Mouse (Mus musculus) ES-E14 (cell line): ENCODE data around the gene Tns2. TPM values are rescaled to one million over a fixed set of nuclear protein-coding genes. Genes with fewer than 3 reads are reported as not detected.
"Not testable (repeated sequence)": the region's sequence is repeated elsewhere in the genome, so short reads cannot be mapped to it uniquely, and the experiment has no call there.

Experiments used
- DNase-seq: peaks from one replicate; pipeline ENCODE4 v3.0.0-alpha.2; 2013; ENCODE audit warnings: low read depth, low spot score
- H3K27ac ChIP-seq: 2 replicates; pipeline ENCODE4 v1.5.1; 2012; ENCODE audit warnings: low read depth, mild to moderate bottlenecking, low read length, moderate library complexity, mixed read lengths; ENCODE audit not compliant: poor library complexity, insufficient read depth, severe bottlenecking
- H3K36me3 ChIP-seq: 2 replicates; pipeline ENCODE4 v1.6.1; 2012; ENCODE audit warnings: mild to moderate bottlenecking, low read length, moderate library complexity, mixed read lengths; ENCODE audit not compliant: control insufficient read depth, poor library complexity, insufficient read depth, severe bottlenecking
- H3K4me1 ChIP-seq, 2 experiments: fragments of 150-350 bp in 1 of 2; sonication (generic) in 1 of 2; 2 replicates each; pipeline ENCODE4 v1.6.1; 2012; ENCODE audit warnings: low read length in 2 of 2, mild to moderate bottlenecking in 1 of 2, mixed read lengths in 1 of 2; ENCODE audit not compliant: control insufficient read depth in 2 of 2, insufficient read depth in 2 of 2, poor library complexity in 1 of 2
- H3K4me3 ChIP-seq, 2 experiments: fragments of 150-350 bp in 1 of 2; sonication (generic) in 1 of 2; 2 replicates each; pipeline ENCODE4 v1.5.1; 2012; ENCODE audit warnings: low read length in 2 of 2, low read depth in 1 of 2, mild to moderate bottlenecking in 1 of 2, mixed read lengths in 1 of 2; ENCODE audit not compliant: insufficient read depth in 1 of 2, poor library complexity in 1 of 2, severe bottlenecking in 1 of 2
- H3K9ac ChIP-seq: 2 replicates; pipeline ENCODE4 v1.6.1; 2012; ENCODE audit warnings: low read depth, mild to moderate bottlenecking, low read length, mixed read lengths; ENCODE audit not compliant: poor library complexity, insufficient read depth, severe bottlenecking
- H3K9me3 ChIP-seq: fragments of 150-350 bp; sonication (generic); 2 replicates; pipeline ENCODE4 v1.6.1; 2012; ENCODE audit warnings: low read depth, mild to moderate bottlenecking, low read length; ENCODE audit not compliant: control insufficient read depth, insufficient read depth
- CHD2 ChIP-seq: IDR thresholded peaks from 2 replicates; pipeline ENCODE4 v1.6.1; 2014; ENCODE audit warnings: mild to moderate bottlenecking, low read depth, low read length, inconsistent platforms
- HCFC1 ChIP-seq: IDR thresholded peaks from 2 replicates; pipeline ENCODE4 v1.6.1; 2012; ENCODE audit warnings: low read length, inconsistent platforms, borderline replicate concordance; ENCODE audit not compliant: insufficient read depth
- MAFK ChIP-seq: IDR thresholded peaks from 2 replicates; pipeline ENCODE4 v1.6.1; 2014; ENCODE audit warnings: mild to moderate bottlenecking, low read depth, low read length, inconsistent platforms; ENCODE audit not compliant: insufficient read depth
- ZC3H11A ChIP-seq: IDR thresholded peaks from 2 replicates; pipeline ENCODE4 v1.6.1; 2012; ENCODE audit warnings: low read depth, mild to moderate bottlenecking, inconsistent platforms, low read length, borderline replicate concordance
- ZNF384 ChIP-seq: IDR thresholded peaks from 2 replicates; pipeline ENCODE4 v1.6.1; 2012; ENCODE audit warnings: low read depth, low read length, inconsistent platforms
- in situ Hi-C, 2 experiments: fragments of 600-800 bp; cut with MboI; formaldehyde crosslinking; loops; one replicate each; pipeline ENCODE4 v1.15.1; 2025; ENCODE audit warnings: low sequenced_read_pairs in 2 of 2, inconsistent platforms in 1 of 2; ENCODE audit not compliant: unreplicated experiment in 2 of 2
- total RNA-seq: library from RNA; depleted of rRNA; stranded (reverse); fragments of 300-350 nt; gene quantifications from 2 replicates; pipeline ENCODE4 v1.2.3, GENCODE M21; 2012

Tns2 gene
- total RNA-seq, 1 experiment, result 4.9 TPM

- Histone ChIP-seq H3K27ac (no peak within 1 kb of the TSS), H3K36me3 (no peaks in the 10 kb centered on the region), H3K9me3 (no peaks in the 10 kb centered on the region), H3K9ac (peak within 1 kb of the TSS; percentile 13), H3K4me1 (peaks cover 0 to 6% of the 10 kb centered on the region in 2 experiments; a peak in 1 of 4 replicates), H3K4me3 (peak within 1 kb of the TSS; percentile 5 to 38; a peak in 3 of 4 replicates)
- TF ChIP-seq MAFK (no peak), ZC3H11A (no peak), HCFC1 (no peak), ZNF384 (no peak), CHD2 (no peak)
- DNase-seq, result peak; percentile 30
- in situ Hi-C loops, result no loop called here
Observed at GRCm38 (mm10) chr15:102150301-102151135, 50.3 kb downstream of the Tns2 start, which contains the start of gene Soat2. Gene Soat2, plus strand, starts transcription at chr15:102150526.

GRCm38 (mm10) chr15:102152646-102153045 lies 52.4 kb downstream of the Tns2 start:
- Histone ChIP-seq H3K4me3 (no peak overlapping the region), H3K9me3 (no peaks in the 10 kb centered on the region), H3K9ac (no peak overlapping the region), H3K4me1 (peaks cover 2 to 16% of the 10 kb centered on the region in 2 experiments; a peak in 2 of 4 replicates), H3K36me3 (no peaks in the 10 kb centered on the region), H3K27ac (no peak overlapping the region)
- DNase-seq, result no peak
- TF ChIP-seq ZNF384 (0 out of 2 replicates have a peak, but pooled peaks have one; percentile 44), HCFC1 (no peak), CHD2 (no peak), MAFK (no peak), ZC3H11A (no peak)
- in situ Hi-C loops, result no loop called here

- DNase-seq, H3K27ac ChIP-seq, H3K9me3 ChIP-seq, in situ Hi-C loops, H3K36me3 ChIP-seq, H3K9ac ChIP-seq, H3K4me3 ChIP-seq: not testable (repeated sequence)
- H3K4me1 ChIP-seq, result peaks cover 2 to 26% of the 10 kb centered on the region in 2 experiments; a peak in 2 of 4 replicates
Observed at GRCm38 (mm10) chr15:102155006-102155405, 54.8 kb downstream of the Tns2 start.

- Histone ChIP-seq H3K36me3 (no peaks in the 10 kb centered on the region), H3K4me1 (peaks cover 4 to 31% of the 10 kb centered on the region in 2 experiments; a peak in 2 of 4 replicates), H3K9me3 (no peaks in the 10 kb centered on the region), H3K9ac (no peak overlapping the region), H3K4me3 (peak overlapping the region in 1 of 2 experiments; percentile 31; a peak in 1 of 4 replicates), H3K27ac (peak overlapping the region; percentile 42; the same call in 1 of the 2 replicates)
- DNase-seq, result peak; percentile 28
- in situ Hi-C loops, result no loop called here
- TF ChIP-seq HCFC1 (no peak), ZC3H11A (no peak), CHD2 (no peak), ZNF384 (no peak)
Observed at GRCm38 (mm10) chr15:102156836-102157235, 56.6 kb downstream of the Tns2 start.
